Mouse (Mus musculus) bone marrow macrophage, adult 2 months (primary cell): ENCODE data around the gene Cpm. TPM values are rescaled to one million over a fixed set of nuclear protein-coding genes. Genes with fewer than 3 reads are reported as not detected.
"Not testable (repeated sequence)": the region's sequence is repeated elsewhere in the genome, so short reads cannot be mapped to it uniquely, and the experiment has no call there.

Experiments
- H3K27ac ChIP-seq: 2 replicates; pipeline ENCODE4 v1.5.1; 2012; ENCODE audit warnings: low read depth, low read length; ENCODE audit not compliant: insufficient read depth
- H3K4me1 ChIP-seq: 2 replicates; pipeline ENCODE4 v1.6.1; 2012; ENCODE audit warnings: low read length; ENCODE audit not compliant: control insufficient read depth, insufficient read depth
- H3K4me3 ChIP-seq: 2 replicates; pipeline ENCODE4 v1.5.1; 2012; ENCODE audit warnings: mild to moderate bottlenecking, low read length, moderate library complexity; ENCODE audit not compliant: insufficient read depth
- CTCF ChIP-seq: IDR thresholded peaks from 2 replicates; pipeline ENCODE4 v1.5.1; 2012; ENCODE audit warnings: low read depth, mild to moderate bottlenecking, low read length, moderate library complexity
- POLR2A ChIP-seq: IDR thresholded peaks from 2 replicates; pipeline ENCODE4 v1.6.1; 2012; ENCODE audit warnings: mild to moderate bottlenecking, low read depth, low read length, borderline replicate concordance
- polyA plus RNA-seq: library from polyadenylated mRNA; stranded (reverse); fragments of >200 nt; gene quantifications from 2 replicates; pipeline ENCODE4 v1.2.4, GENCODE M21; 2012; ENCODE audit not compliant: missing spikeins, insufficient read depth, insufficient read length

Gene Cpm
- polyA plus RNA-seq, 1 experiment = not detected

GRCm38 (mm10) chr10:117585600-117586299 is 43.5 kb upstream of the Cpm start:
- Histone ChIP-seq H3K4me3 (no peak overlapping the region), H3K4me1 (no peaks in the 10 kb centered on the region), H3K27ac (no peak overlapping the region)
- no peak for TF ChIP-seq POLR2A
- TF ChIP-seq CTCF = no peak

DNA sequence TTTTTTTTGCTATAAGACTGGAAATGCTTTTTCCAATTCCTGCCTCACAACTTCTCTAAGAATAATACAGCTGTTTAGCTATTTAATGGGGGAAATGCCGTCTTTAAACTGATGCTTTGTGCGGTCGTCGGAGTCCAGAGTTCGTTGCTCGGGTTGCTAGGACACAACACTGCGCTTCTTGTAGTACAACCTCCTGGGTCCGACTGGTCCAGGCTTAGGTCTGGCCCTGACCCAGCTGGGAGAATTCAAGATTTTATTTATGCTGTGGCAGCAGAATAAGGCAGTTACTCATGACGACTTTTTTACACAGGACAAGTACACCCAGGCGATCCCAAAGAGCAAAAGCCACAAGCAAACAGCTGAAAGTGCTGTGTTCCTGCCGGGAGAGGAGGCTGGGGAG is 42.4 kb upstream of the Cpm start:
- Histone ChIP-seq H3K4me3 (no peak overlapping the region), H3K4me1 (no peaks in the 10 kb centered on the region), H3K27ac (no peak overlapping the region)
- TF ChIP-seq POLR2A = no peak
- no peak for TF ChIP-seq CTCF

DNA sequence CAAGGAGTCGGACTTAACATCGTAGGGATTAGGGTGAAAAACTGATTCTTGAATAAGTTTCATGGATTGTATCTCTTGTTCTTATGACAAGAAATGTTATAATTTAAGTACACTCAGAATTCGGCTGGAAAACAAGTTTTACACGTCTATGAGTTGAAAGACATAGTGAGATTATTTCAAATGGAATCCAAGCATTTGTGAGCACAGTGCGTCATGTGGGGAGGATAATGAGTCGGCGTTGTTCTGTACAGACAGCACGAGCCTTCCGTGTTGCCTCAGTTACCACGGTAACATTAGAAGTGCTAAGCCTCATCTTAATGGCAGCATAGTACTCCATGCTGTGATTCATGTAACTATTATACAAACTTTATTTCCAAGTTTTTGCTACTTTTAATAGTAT is 42.0 kb upstream of the Cpm start:
- TF ChIP-seq POLR2A (no peak), CTCF (no peak)
- Histone ChIP-seq H3K27ac (no peak overlapping the region), H3K4me1 (no peaks in the 10 kb centered on the region), H3K4me3 (no peak overlapping the region)

GRCm38 (mm10) chr10:117588416-117589143 is 40.7 kb upstream of the Cpm start:
- not testable (repeated sequence) for H3K27ac ChIP-seq, H3K4me1 ChIP-seq, H3K4me3 ChIP-seq

DNA sequence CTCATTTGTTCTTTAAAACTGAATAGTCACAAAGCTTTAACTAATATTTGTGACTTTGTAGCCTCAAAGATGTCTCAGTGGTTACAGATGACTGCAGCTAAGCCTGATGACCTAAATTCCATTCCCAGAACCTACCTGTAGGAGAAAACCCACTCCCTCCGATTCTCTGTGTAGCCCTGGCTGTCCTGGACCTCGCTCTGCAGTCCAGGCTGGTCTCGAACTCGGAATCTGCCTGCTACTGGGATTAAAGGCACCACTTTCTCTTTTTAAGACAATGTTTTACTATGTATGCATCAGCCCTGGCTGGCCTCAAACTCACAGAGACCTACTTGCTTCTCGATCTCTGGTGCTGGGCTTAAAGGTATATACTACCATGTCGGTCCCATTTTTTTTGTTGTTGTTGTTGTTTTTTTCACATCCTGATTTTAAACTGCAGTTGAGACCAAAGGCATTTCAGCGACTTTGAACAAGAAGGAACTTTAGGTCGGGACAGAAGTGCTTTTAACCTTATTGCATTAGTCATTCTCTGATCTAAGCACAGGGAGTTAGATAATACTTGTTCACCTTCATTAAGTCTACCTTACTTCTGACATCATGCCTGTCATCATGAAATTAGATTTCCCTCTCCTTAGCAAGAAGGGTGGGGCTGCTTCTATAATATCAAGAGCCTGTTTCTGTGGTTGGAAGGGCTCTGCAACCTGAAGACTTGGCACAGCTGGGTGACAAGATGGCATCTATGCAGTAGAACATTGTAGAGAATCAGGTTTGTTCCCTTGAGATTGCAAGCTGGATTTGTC is 40.0 kb upstream of the Cpm start:
- no peaks in the 10 kb centered on the region for H3K4me1 ChIP-seq
- no peak overlapping the region for H3K4me3 ChIP-seq
- no peak overlapping the region for H3K27ac ChIP-seq
- no peak for TF ChIP-seq CTCF
- no peak for TF ChIP-seq POLR2A

GRCm38 (mm10) chr10:117590331-117591301 is 38.7 kb upstream of the Cpm start:
- no peak overlapping the region for H3K27ac ChIP-seq
- peaks cover 5% of the 10 kb centered on the region for H3K4me1 ChIP-seq
- TF ChIP-seq CTCF (no peak), POLR2A (no peak)
- no peak overlapping the region for H3K4me3 ChIP-seq

GRCm38 (mm10) chr10:117591766-117592165 is 37.5 kb upstream of the Cpm start:
- peaks cover 10% of the 10 kb centered on the region for H3K4me1 ChIP-seq
- TF ChIP-seq POLR2A (no peak), CTCF (no peak)
- H3K27ac ChIP-seq = no peak overlapping the region
- H3K4me3 ChIP-seq = no peak overlapping the region

- no peak overlapping the region for H3K4me3 ChIP-seq
These were observed 36.8 kb upstream of the Cpm start for GRCm38 (mm10) chr10:117592306-117593040.

More at GRCm38 (mm10) chr10:117592306-117593040, 36.8 kb upstream of the Cpm start:
- Histone ChIP-seq H3K27ac (no peak overlapping the region), H3K4me1 (peaks cover 10% of the 10 kb centered on the region)
- TF ChIP-seq POLR2A (no peak), CTCF (no peak)
